Mouse (Mus musculus) cerebellum, postnatal 14 days (tissue): ENCODE data around the gene Tmem117.

Experiments used
- DNase-seq, 2 experiments: peaks; one replicate each; pipeline ENCODE4 v3.0.0; 2021; ENCODE audit warnings: mixed read lengths in 2 of 2

The Tmem117 gene

GRCm38 (mm10) chr15:94771691-94772090, 142.7 kb downstream of the Tmem117 start:
- peak; percentile 23 to 30 for DNase-seq

GRCm38 (mm10) chr15:94776119-94777069, 147.4 kb downstream of the Tmem117 start:
- DNase-seq: no peak

GRCm38 (mm10) chr15:94781556-94781955, 152.5 kb downstream of the Tmem117 start:
- DNase-seq: peak in 1 of 2 experiments; percentile 42

DNA sequence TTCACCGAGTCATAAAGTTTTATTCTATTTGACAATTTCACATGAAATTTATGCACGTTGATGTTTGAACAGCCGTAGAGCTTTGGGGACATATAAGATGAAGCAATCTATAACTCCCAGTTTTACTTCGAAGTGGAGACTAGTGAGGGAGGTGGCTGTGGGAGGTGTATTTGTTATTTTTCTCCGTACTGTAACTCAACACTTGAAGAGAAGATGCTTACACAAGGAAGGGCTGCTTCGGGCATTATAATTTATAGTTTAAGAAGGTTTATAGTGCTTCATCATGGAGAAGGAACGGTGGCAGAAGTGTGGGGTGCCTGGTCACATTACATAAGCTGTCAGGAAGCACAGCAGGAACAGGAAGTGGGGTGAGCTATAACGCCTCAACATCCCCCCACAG, 164.4 kb downstream of the Tmem117 start:
- no peak for DNase-seq

- no peak for DNase-seq
Observed at GRCm38 (mm10) chr15:94795484-94795883, 166.5 kb downstream of the Tmem117 start.

GRCm38 (mm10) chr15:94798236-94798635, 169.2 kb downstream of the Tmem117 start:
- DNase-seq: no peak

DNA sequence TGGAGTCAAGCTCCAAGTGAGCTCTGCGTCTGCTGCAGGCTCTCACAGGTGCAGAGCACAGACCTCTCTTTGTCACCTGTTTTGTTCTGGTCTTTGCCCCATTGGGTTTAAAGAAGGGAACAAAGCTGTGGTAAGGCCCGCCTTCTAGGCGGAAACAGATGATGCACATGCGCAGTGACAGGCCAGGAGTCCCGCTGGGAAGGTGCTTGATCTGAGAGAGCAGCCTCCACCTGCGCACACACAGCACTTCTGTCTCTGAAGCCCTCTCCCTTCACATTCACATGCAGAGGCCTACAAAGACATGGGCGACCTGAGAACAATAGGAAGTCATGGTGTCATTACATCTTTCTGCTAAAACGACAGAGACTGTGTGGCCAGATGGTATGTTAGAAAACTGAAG, 172.4 kb downstream of the Tmem117 start:
- no peak for DNase-seq

- DNase-seq: no peak
Observed at GRCm38 (mm10) chr15:94802820-94803219, 173.8 kb downstream of the Tmem117 start.

DNA sequence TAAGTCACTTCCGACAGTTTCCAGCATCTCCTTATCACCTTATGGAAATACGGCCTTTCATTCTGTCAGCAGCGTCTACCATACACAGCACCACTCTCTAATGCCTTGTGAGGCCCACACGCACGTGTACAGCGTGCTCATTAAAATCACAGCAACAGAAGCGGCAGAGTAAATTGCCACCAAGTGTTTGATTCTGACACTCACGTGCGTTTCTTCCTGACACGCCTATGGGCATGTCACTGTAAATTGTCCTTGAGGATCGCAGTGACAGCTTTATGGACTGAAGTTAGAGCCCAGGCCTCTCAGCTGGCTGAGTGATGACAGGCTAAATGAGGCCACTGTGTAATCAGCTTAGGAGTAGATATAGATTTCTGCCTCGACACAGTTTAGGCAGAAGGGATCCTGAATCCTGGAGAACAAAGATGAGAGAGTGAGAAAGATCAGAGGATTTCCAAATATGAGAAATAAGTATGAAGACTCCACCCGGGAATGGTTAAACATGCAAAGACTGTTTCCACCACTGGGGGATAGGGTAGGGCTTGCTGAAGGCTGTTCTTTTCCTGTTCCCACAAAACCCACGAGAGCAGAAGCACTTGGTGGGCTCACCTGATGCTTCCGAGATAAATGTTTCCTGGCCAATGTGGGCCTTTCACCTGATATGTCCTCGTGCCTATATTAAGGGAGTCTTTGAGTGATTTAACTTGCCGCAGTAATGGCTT, 174.8 kb downstream of the Tmem117 start:
- no peak for DNase-seq

GRCm38 (mm10) chr15:94806005-94806404, 177.0 kb downstream of the Tmem117 start:
- no peak for DNase-seq

DNA sequence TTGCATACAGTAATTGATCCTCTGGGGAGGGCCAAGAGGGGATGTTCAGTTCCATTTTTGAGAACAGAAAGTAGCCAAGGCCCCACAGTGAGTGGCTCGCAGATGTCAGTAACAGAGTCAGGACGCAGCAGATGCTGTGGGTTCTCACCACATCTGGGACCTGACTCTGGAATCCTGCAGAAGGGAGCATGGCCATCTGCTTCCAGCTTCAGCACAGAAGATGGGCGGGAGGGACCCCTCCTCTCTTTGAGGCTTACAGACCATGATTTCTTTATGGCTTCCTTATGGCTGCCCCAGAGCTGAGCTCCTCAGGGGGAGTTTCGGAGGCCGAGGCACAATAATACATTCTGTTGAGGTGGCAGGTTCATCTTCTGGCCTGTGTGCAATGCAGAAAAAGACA, 182.5 kb downstream of the Tmem117 start:
- DNase-seq: no peak

GRCm38 (mm10) chr15:94814213-94815100, 185.4 kb downstream of the Tmem117 start:
- DNase-seq: no peak

DNA sequence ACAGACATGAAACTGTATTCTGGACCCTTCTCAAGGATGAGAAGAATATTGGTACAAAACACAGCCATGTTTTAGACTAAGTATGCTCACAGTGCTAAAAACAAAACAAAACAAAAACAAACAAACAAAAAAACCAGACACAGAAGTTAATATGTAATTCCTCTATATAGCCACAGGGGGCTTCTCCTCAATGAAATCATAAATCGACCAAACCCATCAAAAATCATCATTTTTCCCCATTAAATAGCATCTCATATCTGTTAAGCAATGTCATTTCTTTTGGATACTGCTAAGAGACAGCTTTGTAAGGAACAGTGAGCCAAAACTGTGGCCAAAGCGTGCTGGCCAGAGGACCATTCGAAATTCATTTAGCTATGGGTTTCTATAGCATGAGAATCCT, 206.6 kb downstream of the Tmem117 start:
- no peak for DNase-seq

DNA sequence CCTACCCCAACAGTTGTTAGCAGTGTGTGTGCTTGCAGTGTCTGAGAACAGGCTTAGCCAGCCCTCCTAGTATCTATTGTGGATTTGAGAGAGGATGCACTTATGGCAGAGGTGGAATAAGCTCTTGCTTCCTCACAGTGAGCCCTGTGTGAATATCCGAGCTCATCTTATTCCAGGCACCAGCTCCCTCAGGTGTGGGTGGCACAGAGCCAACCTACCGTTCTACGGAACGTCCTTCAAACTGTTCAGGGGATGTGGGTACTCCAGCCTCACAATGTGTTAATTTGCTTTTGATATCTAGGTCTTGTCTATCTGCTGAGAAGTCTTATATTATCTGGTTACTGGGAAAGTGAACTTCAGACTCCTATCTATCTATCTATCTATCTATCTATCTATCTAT, 209.6 kb downstream of the Tmem117 start:
- peak; percentile 54 to 57 for DNase-seq

GRCm38 (mm10) chr15:94847501-94847900, 218.5 kb downstream of the Tmem117 start:
- DNase-seq: peak; percentile 43 to 54

GRCm38 (mm10) chr15:94859641-94860040, 230.6 kb downstream of the Tmem117 start:
- DNase-seq: no peak

DNA sequence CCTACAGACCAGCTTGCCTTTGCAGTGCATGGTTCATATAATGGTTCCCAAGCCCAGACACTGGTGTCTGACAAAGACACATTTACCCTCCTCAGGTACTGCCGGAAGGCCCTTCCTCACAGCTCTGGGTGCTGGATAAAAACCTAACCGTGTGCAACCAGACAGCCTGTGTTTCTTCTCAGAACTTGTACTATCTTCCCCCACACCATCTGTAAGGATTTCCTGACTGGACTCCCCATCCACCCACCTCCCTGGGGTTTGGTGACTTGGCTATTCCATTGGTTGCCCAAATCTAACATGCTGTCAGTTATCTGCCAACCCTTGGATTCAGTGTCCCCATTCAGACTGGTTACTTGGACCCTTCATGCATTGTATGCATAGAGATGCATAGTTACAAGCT, 232.1 kb downstream of the Tmem117 start:
- no peak for DNase-seq

DNA sequence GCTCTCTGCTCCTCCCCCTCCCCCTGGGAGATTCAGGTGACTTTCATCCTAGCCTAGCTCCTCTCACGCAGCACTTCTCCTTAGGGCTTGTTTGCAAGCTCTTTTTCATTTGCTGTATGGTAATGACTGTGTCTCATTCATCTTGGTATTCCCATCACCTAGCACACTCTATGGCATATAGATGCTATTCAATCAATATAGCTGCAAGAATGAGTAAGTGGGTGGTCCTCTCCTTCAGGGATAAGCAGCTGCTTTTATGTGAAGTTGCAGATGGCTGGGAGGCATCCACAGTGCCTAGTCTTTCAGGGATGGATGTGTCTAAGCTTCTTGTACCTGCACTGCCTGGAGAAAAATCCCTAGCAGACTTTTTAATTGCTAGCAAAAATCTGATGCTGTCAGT, 235.1 kb downstream of the Tmem117 start:
- DNase-seq: no peak

- no peak for DNase-seq
Observed at GRCm38 (mm10) chr15:94868372-94868771, 239.3 kb downstream of the Tmem117 start.

- no peak for DNase-seq
Observed at GRCm38 (mm10) chr15:94885026-94885425, 256.0 kb downstream of the Tmem117 start.

DNA sequence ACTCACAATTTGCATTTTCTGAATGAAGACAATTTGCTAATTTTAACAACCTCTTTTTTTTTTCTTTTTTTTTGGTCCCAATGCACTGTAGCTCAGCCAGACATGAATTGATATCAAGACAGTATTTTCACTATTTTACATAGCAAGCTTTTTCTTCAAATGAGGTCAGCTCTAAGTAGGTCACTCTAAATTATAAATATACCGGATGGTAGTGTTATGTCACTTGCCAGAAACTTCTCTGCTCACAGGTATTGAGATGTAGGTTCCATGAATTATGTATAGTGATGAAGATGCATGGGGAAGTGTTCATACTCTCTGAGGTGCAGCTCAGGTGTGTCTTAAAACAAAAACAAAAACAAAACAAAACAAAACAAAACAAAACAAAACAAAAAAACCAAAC, 264.2 kb downstream of the Tmem117 start:
- DNase-seq: no peak

- DNase-seq: no peak
Observed at GRCm38 (mm10) chr15:94894086-94894485, 265.1 kb downstream of the Tmem117 start.

DNA sequence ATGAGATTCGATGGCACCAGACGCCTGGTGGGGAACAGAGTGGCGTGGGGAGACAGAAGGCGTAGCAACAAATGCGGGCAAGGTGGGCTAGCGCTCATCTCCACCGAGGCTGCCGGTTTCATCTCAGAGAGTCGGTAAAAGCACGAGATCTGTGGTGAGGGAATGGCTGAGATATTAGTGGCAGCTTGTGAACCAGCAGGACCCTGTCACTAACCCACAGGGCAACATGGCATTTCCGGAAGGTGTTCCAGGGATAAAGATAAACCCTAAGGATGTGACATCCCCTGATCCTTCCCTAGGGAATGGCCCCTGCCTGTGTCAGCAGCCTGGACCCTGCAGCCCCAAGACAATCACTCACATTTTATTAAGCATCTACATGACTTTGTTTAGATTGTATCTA, 266.6 kb downstream of the Tmem117 start:
- DNase-seq: peak; percentile 74 to 86
